Mouse (Mus musculus): ENCODE data around the gene Sirpb1b. TPM values are rescaled to one million over a fixed set of nuclear protein-coding genes. Genes with fewer than 3 reads are reported as not detected.
"Not testable (repeated sequence)": the region's sequence is repeated elsewhere in the genome, so short reads cannot be mapped to it uniquely, and the experiment has no call there.

Gene Sirpb1b
- total and polyA plus RNA-seq, 2 experiments = 0.65 TPM; not detected in 1

GRCm38 (mm10) chr3:15528589-15528988 is 46.3 kb downstream of the Sirpb1b start:
- DNase-seq (ENCODE audit: extremely low read depth, low read depth, low spot score) = no peak
- Histone ChIP-seq H3K79me2 (ENCODE audit: control insufficient read depth, insufficient read depth, low read length) (no peaks in the 10 kb centered on the region), H3K4me1 (ENCODE audit: control insufficient read depth, insufficient read depth, low read length) (no peaks in the 10 kb centered on the region), H3K36me3 (ENCODE audit: control insufficient read depth, insufficient read depth, low read length) (no peaks in the 10 kb centered on the region), H3K27me3 (ENCODE audit: control insufficient read depth, insufficient read depth, low read length) (no peaks in the 10 kb centered on the region), H3K4me3 (ENCODE audit: insufficient read depth, low read depth, low read length) (no peak overlapping the region), H3K9ac (ENCODE audit: low read depth, low read length) (no peak overlapping the region), H3K27ac (replicated peaks; ENCODE audit: insufficient read depth, low read depth, low read length) (no peak overlapping the region)
- TF ChIP-seq POLR2A (IDR thresholded peaks at IDR 0.05; ENCODE audit: extremely low read depth, insufficient read depth, low read length) (no peak), CTCF (IDR thresholded peaks at IDR 0.05; ENCODE audit: low read depth, low read length) (no peak)

DNA sequence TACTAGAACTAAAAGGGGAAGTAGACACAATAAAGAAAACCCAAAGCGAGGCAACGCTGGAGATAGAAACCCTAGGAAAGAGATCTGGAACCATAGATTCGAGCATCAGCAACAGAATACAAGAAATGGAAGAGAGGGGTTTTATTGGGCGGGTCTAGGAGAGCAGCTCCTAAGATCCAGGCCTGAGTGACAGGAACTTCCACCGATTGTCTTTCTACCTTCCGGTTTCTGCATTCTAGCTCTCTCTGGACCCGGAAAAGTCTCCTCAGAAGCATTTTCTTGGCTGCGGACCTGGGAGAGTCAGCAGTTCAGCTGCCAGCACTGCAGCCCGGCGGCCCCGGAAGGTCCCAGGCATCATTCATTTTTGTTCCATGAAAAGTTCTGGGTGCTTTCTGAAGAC is 61.3 kb downstream of the Sirpb1b start:
- WGBS = 82% methylated on average over 10 of the region's 11 CpGs

DNA sequence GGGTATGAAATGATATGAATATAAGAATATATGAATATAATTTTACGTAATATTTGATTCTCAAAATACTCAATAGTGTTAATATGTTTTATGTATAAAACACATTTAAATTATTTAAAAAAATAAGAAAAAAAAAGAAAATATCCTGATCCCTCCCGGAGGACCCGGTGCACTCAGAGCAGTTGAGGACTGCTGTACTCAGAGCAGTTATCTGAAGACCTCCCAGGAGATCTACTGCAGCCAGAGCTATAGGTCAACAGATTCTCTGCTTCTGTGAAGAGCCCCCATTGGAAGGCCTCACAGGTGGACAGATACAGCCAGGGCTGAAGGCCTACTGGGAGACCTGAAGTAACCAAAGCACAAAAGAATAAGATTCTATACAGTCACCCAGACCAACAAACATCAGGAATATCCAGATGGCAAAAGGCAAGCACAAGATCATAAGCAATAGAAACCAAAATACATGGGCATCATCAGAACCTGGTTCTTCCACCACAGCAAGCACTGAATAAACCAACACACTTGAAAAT is 67.0 kb downstream of the Sirpb1b start:
- H3K27me3 ChIP-seq (ENCODE audit: control insufficient read depth, insufficient read depth, low read length); H3K4me3 ChIP-seq (ENCODE audit: insufficient read depth, low read depth, low read length); DNase-seq (ENCODE audit: extremely low read depth, low read depth, low spot score); H3K36me3 ChIP-seq (ENCODE audit: control insufficient read depth, insufficient read depth, low read length); H3K4me1 ChIP-seq (ENCODE audit: control insufficient read depth, insufficient read depth, low read length); H3K79me2 ChIP-seq (ENCODE audit: control insufficient read depth, insufficient read depth, low read length); H3K27ac ChIP-seq (replicated peaks; ENCODE audit: insufficient read depth, low read depth, low read length); H3K9ac ChIP-seq (ENCODE audit: low read depth, low read length): not testable (repeated sequence)
- WGBS = 81% methylated on average over 3 of the region's 3 CpGs

More for the DNA sequence above, 61.3 kb downstream of the Sirpb1b start:
- H3K27ac ChIP-seq (replicated peaks; ENCODE audit: insufficient read depth, low read depth, low read length); H3K4me3 ChIP-seq (ENCODE audit: insufficient read depth, low read depth, low read length); H3K4me1 ChIP-seq (ENCODE audit: control insufficient read depth, insufficient read depth, low read length); H3K36me3 ChIP-seq (ENCODE audit: control insufficient read depth, insufficient read depth, low read length); H3K79me2 ChIP-seq (ENCODE audit: control insufficient read depth, insufficient read depth, low read length); H3K27me3 ChIP-seq (ENCODE audit: control insufficient read depth, insufficient read depth, low read length); DNase-seq (ENCODE audit: extremely low read depth, low read depth, low spot score); H3K9ac ChIP-seq (ENCODE audit: low read depth, low read length): not testable (repeated sequence)

DNA sequence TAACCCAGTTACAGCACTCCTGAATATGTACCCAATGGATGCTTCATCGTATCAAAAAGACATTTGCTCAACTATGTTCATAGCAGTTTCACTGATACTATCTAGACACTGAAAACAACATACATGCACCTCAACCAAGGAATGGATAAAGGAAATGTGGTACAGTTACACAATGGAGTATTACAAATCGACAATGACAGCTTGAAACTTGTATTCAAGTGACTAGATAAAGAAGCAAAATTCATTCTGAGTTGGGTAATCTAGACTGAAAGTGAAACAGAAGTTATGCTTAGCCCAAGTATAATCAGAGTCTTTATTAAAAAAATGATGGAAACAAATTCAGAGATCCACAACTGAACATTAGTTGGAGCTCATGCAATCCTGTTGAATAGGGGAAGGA is 100.0 kb downstream of the Sirpb1b start:
- H3K36me3 ChIP-seq (ENCODE audit: control insufficient read depth, insufficient read depth, low read length); H3K27me3 ChIP-seq (ENCODE audit: control insufficient read depth, insufficient read depth, low read length); DNase-seq (ENCODE audit: extremely low read depth, low read depth, low spot score); H3K4me3 ChIP-seq (ENCODE audit: insufficient read depth, low read depth, low read length); H3K9ac ChIP-seq (ENCODE audit: low read depth, low read length); H3K79me2 ChIP-seq (ENCODE audit: control insufficient read depth, insufficient read depth, low read length); H3K27ac ChIP-seq (replicated peaks; ENCODE audit: insufficient read depth, low read depth, low read length); H3K4me1 ChIP-seq (ENCODE audit: control insufficient read depth, insufficient read depth, low read length): not testable (repeated sequence)
- 58% methylated on average over 2 of the region's 2 CpGs for whole genome bisulfite sequencing

DNA sequence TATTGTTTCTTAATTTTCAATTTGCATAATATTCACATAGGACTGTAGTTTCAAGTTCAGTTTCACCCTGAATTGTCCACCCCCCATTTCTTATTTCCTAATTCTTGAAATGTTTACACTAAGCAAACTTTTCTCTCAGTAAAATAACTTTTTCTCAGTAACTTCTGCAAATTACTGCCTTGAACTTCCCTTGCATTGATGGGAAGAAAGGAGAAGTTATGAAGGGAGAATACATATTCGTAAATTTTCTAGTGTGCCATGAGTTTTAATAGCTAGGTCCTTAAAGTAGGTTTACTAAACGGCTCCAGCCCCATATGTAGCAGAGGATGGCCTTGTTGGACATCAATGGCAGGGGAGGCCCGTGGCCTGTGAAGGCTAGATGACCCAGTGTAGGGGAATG is 104.7 kb downstream of the Sirpb1b start:
- WGBS = 59% methylated on average over 2 of the region's 3 CpGs
- not testable (repeated sequence) for H3K4me1 ChIP-seq (ENCODE audit: control insufficient read depth, insufficient read depth, low read length); H3K4me3 ChIP-seq (ENCODE audit: insufficient read depth, low read depth, low read length); DNase-seq (ENCODE audit: extremely low read depth, low read depth, low spot score); H3K9ac ChIP-seq (ENCODE audit: low read depth, low read length); H3K27me3 ChIP-seq (ENCODE audit: control insufficient read depth, insufficient read depth, low read length); H3K36me3 ChIP-seq (ENCODE audit: control insufficient read depth, insufficient read depth, low read length); H3K27ac ChIP-seq (replicated peaks; ENCODE audit: insufficient read depth, low read depth, low read length); H3K79me2 ChIP-seq (ENCODE audit: control insufficient read depth, insufficient read depth, low read length)

Other genes starting within 250 kb of the Sirpb1b start
- gene Gm9733, start 242.8 kb downstream of the Sirpb1b start, total RNA-seq (2014; rRNA removed) = not detected in 2 replicates
- gene Gm9733, start 242.8 kb downstream of the Sirpb1b start, polyA plus RNA-seq (2012; rRNA removed) = not detected in 2 replicates
- gene Sirpb1a, start 148.5 kb downstream of the Sirpb1b start, total RNA-seq (2014; rRNA removed) = 0.09 and 0.34 TPM in 2 replicates
- 0.18 TPM in 1 of 2 replicates, not detected in the other for gene Sirpb1a, start 148.5 kb downstream of the Sirpb1b start, polyA plus RNA-seq (2012; rRNA removed)

All from liver, adult 2 months (tissue).